Mouse (Mus musculus) gastrocnemius, adult 18-20 months (tissue): ENCODE results near the gene Lama2. TPM values are rescaled to one million over a fixed set of nuclear protein-coding genes. Genes with fewer than 3 reads are reported as not detected.
"Not testable (repeated sequence)": the region's sequence is repeated elsewhere in the genome, so short reads cannot be mapped to it uniquely, and the experiment has no call there.

Experiments
- DNase-seq: peaks from one replicate; pipeline ENCODE4 v3.0.0; 2021; ENCODE audit warnings: low spot score
- total RNA-seq, 2 experiments: library from RNA; stranded (reverse); gene quantifications; 2 replicates each; pipeline ENCODE4 v1.2.3; 2021

The Lama2 gene
- total RNA-seq, 2 experiments from 2014 or later: 34.9 to 43.3 TPM

- DNase-seq: no peak
Measured at GRCm38 (mm10) chr10:27022707-27023106, 596.9 kb downstream of the Lama2 start.

GRCm38 (mm10) chr10:27012804-27013365 lies 606.7 kb downstream of the Lama2 start:
- DNase-seq: no peak

- DNase-seq: no peak
Measured at GRCm38 (mm10) chr10:27007364-27007763, 612.2 kb downstream of the Lama2 start.

GRCm38 (mm10) chr10:27005716-27006115 lies 613.8 kb downstream of the Lama2 start:
- DNase-seq: no peak

GRCm38 (mm10) chr10:27001554-27002178 lies 617.9 kb downstream of the Lama2 start:
- no peak for DNase-seq

GRCm38 (mm10) chr10:26996684-26997083 lies 622.9 kb downstream of the Lama2 start:
- DNase-seq: no peak

GRCm38 (mm10) chr10:26995987-26996386 lies 623.6 kb downstream of the Lama2 start:
- peak; percentile 9 for DNase-seq

- peak; percentile 60 for DNase-seq
Measured at GRCm38 (mm10) chr10:26995182-26995975, 624.2 kb downstream of the Lama2 start.

GRCm38 (mm10) chr10:26993971-26994761 lies 625.4 kb downstream of the Lama2 start:
- no peak for DNase-seq

- DNase-seq: no peak
Measured at GRCm38 (mm10) chr10:26985451-26985850, 634.1 kb downstream of the Lama2 start.

- DNase-seq: not testable (repeated sequence)
Measured at GRCm38 (mm10) chr10:26984082-26984481, 635.5 kb downstream of the Lama2 start.

GRCm38 (mm10) chr10:26983583-26983982 lies 636.0 kb downstream of the Lama2 start:
- DNase-seq: no peak

- no peak for DNase-seq
Measured at GRCm38 (mm10) chr10:26982621-26983020, 636.9 kb downstream of the Lama2 start.

GRCm38 (mm10) chr10:26975372-26975771 lies 644.2 kb downstream of the Lama2 start:
- DNase-seq: no peak

- no peak for DNase-seq
Measured at GRCm38 (mm10) chr10:26974224-26974623, 645.3 kb downstream of the Lama2 start.

GRCm38 (mm10) chr10:26973575-26973974 lies 646.0 kb downstream of the Lama2 start:
- DNase-seq: no peak

GRCm38 (mm10) chr10:26958513-26958912 lies 661.0 kb downstream of the Lama2 start:
- DNase-seq: no peak

GRCm38 (mm10) chr10:26950448-26950847 lies 669.1 kb downstream of the Lama2 start:
- no peak for DNase-seq

- no peak for DNase-seq
Measured at GRCm38 (mm10) chr10:26949667-26950066, 669.9 kb downstream of the Lama2 start.

GRCm38 (mm10) chr10:26948331-26948730 lies 671.2 kb downstream of the Lama2 start:
- DNase-seq: no peak

- DNase-seq: no peak
Measured at GRCm38 (mm10) chr10:26939549-26939948, 680.0 kb downstream of the Lama2 start.

- not testable (repeated sequence) for DNase-seq
Measured at GRCm38 (mm10) chr10:26938464-26938863, 681.1 kb downstream of the Lama2 start.
